Mouse (Mus musculus) lung, adult 2 months (tissue): ENCODE data around the gene Fank1.

ENCODE experiments used
- CTCF ChIP-seq: fragments of 200-500 bp; IDR thresholded peaks from 2 replicates; pipeline ENCODE4 v1.5.1; 2011; ENCODE audit warnings: mild to moderate bottlenecking, low read length, control low read depth; ENCODE audit not compliant: insufficient read depth
- POLR2A ChIP-seq: fragments of 200-500 bp; IDR thresholded peaks from 2 replicates; pipeline ENCODE4 v1.6.1; 2011; ENCODE audit warnings: low read depth, mild to moderate bottlenecking, control low read depth, low read length, borderline replicate concordance; ENCODE audit errors: extremely low read depth

GRCm38 (mm10) chr7:133730324-133731191 lies 46.1 kb upstream of the Fank1 start:
- TF ChIP-seq CTCF: no peak
- TF ChIP-seq POLR2A: no peak
